Mouse (Mus musculus) CH12F3 (cell line): Measurements from ENCODE around the gene Zbtb9.

Source experiments
- in situ Hi-C: fragments of 300-500 bp; cut with MboI; formaldehyde crosslinking; loops from 2 replicates; pipeline ENCODE4 v1.14.3; 2020; ENCODE audit warnings: low sequenced_read_pairs

The Zbtb9 gene

DNA sequence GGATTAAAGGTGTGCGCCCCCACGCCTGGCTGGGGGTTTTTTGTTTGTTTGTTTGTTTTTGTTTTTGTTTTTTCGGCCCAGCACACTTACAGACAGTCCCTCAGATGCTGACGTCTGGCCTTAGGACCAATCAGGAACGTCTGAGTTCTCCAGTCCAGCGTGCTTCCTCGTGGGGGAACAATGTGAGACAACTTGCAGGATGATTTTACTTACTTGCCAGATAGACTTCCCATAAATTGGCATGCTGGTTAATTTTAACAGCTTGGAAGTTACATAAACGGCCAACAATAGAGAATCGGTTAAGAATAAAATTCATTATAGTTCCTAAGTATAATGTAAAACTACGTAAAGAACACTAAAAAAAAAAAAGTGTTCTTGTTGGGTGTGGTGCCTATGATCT lies 38.2 kb downstream of the Zbtb9 start:
- in situ Hi-C loops: no loop called here

DNA sequence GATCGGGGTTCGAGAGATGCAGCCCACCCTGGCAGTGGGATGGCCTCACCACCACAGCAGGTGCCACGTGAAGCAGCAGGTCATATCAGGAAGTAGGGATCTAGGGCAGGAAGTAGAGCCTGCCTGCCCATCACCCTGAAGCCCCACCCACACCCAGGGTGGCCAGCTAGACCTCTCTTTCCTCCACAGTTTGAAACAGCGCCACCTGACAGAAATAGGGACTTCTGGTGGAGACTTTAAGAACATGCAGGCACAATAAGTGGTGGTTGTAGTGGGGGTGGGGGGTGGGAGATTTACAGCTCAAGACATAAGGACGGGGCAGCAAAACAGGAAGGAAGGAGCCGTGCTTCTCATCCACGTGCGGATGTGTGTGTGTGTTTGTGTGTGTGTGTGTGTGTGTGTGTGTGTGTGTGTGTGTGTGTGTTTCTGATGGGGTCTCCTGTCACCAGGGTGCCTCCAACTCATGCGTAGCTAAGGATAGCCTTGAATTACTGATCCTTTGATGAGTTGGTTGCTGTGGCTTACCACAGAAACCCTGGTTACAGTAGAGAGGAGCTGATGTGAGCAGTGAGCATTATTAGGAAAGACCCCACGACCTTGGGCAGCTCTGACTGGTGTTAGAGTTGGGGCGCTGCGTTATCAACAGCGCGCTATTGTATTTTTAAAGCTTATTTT lies 39.2 kb downstream of the Zbtb9 start:
- in situ Hi-C loops: no loop called here

DNA sequence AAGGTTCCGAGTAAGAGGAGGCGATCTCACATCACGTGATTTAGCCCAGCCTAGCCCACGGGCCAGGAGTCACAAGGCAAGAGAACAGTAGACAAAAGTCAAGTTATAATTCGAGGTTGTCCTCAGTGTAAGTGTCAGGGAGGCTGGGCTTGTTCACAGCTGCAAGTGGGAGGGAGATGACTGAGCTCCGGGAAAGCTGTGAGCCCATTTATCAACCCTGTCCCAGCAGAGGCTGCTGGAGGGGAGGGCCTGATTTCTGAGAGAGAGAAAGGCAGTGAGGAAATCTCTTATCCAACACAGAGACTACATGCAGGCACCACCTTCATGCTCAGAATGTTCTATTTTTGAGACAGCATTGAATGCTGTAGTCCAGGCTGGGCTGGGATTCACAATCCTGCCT lies 39.9 kb downstream of the Zbtb9 start:
- in situ Hi-C loops: no loop called here

DNA sequence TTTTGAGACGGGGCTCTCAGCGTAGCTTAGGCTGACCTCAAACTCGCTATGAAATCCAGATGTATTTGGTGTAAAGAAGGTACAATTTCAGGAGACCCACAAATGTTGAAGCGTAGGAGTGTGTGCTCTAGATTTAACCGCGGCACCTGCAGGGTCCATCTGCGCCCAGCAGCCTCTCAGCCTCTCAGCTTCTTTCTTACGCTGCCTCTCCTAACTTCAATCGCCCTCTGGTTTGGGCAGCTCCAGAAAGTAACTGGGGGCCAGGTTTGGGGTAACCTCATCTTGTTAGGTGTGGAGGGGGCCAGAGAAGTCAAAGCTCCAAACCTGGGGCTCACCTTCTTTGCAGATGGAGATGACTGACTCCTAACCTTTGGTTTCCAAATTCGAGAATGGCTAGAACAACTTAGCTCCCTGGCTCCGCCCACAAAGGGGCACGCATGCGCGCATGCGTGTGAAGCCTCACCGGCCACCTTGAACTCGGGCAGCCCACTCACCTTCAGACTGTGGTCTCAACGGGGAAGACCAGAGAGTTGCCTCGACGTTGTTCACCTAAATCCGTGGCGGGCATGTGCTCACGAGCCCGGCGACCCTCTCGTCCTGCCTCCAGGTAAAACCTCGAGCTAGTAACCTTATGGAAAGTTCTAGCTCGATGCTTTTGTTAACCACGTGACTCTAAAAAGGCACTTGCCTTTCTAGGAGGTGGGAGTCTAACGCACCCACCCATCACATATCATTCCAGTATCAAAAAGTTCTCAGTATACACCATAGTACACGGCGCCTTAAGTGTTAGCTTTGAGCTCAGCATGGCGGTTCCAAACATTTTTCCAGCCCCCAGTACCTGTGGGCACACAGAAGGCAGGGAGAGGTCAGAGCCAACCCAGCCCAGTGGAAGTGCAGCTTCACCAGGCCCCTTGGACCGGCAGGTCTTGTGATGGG lies 44.9 kb downstream of the Zbtb9 start:
- in situ Hi-C loops: no loop called here

DNA sequence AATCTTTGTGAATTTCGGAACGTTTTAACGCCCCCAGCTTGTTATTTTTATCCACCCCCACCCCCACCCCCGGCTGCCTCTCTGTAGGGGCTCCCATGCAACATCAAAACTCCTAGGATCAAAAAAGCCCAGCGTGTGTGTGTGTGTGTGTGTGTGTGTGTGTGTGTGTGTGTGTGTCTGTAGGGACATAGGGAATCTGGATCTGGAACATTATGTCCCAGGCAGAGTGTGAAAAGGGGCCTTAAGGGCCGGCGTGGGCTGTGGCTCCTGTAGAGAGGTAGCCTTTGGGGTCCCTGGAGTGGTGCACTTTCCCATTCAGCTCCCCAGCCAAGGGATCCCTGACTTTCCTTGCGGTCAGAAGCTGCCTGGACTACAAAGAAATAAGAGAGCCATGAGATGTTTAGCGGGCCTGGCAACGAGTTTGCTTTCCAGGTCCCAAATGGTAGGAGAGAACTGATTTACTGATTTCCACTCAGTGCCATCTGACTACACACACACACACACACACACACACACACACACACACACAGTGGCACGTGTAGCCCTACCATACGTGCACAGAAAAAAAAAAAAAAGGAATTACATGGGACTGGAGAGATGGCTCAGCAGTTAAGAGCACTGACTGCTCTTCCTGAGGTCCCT lies 45.7 kb downstream of the Zbtb9 start:
- in situ Hi-C loops: no loop called here

DNA sequence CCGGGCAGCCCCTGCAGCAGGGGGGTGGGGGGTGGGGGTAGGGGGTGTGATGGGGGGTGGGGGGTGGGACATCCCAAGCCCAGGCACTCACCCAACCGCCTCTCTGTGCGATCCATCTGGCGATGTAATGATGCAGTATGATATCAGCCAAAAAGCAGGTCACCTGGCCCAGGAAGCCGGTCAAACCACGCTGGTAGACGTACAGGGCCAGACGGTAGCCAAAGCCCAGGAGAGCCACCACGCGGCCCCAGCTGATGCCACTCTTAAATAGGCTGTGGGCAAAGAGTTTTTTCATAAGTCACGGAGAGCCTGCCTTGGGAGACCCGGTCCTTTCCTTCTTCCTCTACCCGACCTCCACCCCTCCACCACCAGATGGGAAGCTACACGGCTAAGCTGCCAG lies 48.1 kb downstream of the Zbtb9 start:
- in situ Hi-C loops: no loop called here

DNA sequence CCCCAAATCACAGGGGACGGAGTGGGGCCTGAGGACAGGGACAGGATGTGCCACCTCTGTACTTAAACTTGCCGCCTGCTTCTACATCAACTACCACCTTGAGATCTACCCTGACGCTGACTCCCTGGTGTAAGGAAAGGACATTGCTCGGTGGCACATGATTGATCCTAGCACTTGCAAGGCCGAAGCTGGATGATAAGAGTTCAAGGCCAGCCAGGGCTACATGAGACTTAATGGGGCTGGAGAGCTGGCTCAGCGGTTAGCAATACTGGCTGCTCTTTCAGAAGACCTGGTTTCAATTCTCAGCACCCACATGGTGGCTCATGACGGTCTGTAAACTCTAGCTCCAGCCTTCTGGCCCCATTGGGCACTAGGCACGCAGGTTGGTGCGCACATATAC lies 48.8 kb downstream of the Zbtb9 start:
- in situ Hi-C loops: no loop called here

DNA sequence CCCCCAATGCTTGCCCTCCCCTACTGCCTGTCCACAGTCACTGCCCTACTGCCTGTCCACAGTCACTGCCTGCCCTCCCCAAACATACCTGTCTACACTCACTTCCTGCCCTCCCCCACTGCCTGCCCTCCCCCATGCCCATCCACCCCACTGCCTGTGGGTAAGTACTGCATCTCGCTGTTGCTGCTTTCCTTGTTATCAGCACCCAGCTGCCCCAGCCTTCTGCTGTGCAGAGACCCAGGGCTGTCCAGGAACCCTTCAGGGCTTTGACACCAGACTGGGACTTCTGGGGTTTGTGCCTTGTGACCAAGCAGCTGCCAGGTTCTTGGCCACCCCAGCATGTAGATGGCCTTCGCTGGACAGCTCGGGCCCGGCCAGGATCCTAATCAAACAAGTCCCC lies 50.4 kb downstream of the Zbtb9 start:
- in situ Hi-C loops: no loop called here

DNA sequence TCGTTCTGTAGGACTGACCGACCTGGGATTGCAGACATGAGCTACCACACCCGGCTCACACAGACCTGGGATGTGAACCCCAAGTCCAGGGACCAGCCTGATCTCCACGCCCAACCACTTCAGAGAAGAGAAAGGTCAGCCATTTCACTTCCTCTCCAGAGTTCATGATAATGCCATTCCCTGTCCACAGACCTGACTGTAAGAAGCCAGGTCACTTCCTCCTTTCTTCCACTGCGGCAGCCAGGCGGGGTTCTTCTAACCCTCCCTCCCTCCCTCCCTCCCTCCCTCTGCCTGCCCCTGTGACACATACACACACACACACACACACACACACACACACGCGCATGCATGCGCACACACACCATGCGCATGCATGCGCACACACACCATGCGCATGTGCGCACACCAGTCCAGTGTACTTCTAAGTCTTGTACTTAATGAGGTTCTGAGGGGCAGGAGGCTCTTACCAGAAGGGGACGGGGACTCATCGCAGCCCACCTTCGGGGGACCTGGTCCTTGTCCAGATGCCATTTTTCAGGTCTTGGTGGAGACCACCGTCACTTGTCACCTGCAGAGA lies 52.4 kb downstream of the Zbtb9 start:
- in situ Hi-C loops: no loop called here

DNA sequence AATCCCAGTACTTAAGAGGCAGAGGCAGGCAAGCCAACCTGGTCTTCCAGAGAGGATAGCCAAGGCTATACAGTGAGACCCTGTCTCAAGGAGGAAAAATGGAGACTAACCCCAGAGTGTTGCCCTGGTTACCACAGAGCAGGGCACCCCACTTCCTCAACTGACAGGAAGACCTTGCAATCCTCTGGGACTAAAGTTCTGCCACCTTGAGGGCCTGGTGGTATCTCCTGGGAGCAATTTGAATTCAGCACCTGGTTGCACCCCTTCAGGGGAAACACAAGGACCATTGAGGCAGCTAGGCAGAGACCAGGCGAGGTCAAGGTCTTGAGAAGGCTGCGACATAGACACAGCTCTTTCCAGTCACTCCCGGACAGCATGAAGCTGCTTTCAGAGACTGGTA lies 53.0 kb downstream of the Zbtb9 start:
- in situ Hi-C loops: no loop called here

DNA sequence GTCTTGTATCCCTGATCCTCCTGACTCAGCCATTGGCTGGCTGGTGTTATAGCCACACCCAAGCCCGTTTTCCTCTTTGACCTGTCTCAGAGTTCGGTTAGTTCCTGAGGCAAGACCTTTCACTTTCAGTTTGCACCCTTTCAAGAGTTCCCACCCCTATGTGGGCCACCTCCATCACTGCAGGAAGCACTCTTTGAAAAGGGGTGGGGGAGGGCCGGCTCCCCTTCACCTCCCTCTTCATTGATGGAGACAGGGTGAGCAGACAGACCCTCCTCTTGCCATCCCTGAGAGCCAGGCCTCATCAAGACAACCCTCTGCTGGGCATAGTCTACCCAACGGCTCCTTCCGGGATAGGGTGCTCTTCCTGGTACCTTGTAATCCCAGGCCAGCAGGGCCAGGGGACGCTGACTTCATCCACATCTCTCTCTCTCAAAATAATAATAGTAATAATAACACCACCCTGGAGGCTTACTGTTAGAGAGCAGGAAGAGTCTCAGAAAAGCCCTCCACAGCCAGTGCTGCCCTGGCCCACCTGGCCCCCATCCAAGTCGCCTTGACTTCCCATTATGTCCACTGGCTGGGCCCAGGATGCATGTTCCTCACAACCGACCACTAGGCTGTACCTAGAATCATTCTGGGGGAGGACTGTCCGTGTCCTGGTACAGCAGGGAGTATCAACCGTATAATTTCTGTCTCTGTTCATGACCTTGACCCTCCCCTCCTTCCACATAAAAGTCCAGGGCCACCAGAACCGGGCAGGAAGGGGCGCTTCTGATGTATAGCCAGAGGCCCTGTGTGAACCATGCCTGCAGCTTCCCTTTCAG lies 54.7 kb downstream of the Zbtb9 start:
- in situ Hi-C loops: no loop called here

DNA sequence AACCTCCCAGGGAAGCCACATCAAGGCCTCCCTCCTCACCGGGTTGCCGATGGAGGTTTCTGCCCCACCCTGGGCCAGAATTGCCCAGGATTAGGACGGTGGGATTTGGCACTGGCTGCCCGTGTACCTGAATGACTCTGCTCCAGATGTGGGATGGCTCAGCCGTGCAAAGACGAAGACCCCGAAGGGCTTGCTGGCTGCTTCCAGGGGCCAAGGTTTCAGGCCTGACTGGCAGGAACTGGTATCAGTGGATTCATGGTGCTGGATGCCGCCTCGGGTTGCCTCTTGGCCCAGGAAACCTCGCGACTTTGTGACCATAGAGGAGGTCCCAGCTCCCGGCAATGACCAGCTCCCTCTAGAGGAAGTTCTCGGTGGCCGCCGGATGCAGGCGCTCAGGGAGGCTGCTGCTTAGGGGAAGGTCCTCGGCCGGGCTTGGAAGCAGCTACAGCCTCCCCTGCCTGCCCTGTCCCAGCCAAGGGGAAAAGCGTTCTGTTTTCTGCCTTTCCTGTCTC lies 55.4 kb downstream of the Zbtb9 start:
- in situ Hi-C loops: no loop called here

DNA sequence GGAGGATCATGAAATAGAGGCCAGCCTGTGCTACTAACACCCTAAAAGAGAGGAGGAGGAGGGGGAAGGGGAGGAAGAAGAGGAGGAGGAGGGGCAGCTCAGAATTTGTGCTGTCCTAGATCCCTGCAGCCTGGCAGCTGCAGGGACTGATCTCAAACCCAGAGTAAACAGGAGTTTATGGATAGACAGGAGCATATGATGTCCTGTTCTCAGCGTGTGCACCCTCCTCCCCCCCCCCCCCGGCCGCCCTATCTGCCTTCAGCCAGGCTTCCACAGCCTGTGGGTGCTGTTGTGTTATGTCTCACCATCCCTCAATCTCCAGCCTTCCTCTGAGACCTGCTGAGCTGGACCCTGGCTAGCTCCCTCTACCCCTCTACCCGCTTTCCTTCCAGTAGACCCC lies 55.9 kb downstream of the Zbtb9 start, which contains the start of gene Bak1:
Gene Bak1, minus strand, starts transcription at position 101 of the 400 bp plus-strand sequence.
- in situ Hi-C loops: no loop called here

DNA sequence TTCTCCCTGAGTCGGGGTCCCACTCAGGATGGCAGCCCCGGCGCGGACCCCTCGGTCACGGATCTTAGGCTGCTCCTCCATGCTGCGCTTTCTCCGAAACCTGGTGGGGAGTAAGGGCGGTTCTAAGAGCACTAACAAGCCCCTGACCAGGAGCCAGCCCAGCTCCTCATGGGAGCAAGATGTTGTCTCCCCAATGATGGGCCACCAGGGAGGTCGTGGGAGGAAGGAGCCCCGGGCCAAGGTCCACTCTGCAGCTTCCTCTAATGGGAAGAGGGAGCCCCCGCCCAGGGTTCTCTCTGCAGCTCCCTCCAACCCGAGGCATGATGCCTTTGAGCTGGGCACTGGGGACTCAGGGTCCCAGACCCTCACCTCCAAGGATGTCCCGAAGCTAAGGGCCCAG lies 56.5 kb downstream of the Zbtb9 start:
- in situ Hi-C loops: no loop called here

DNA sequence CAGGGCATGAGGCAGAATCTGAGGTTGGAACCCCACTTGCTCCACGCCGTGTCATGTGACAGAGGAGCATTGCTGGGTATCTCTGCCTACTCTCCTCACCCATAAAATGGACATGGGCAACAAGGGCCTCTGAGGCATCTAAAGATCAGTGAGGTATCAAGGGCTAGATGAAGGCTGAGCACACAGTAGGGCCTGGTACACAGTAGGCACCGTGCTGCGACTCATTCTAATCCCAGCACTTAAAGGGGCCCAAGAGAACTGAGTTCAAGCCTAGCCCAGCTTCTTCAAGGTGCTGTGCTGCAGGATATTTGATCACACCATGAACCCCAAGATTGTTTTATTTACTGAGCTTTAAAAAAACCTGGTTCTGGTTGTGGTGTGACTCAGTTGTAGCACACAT lies 57.9 kb downstream of the Zbtb9 start:
- in situ Hi-C loops: no loop called here

DNA sequence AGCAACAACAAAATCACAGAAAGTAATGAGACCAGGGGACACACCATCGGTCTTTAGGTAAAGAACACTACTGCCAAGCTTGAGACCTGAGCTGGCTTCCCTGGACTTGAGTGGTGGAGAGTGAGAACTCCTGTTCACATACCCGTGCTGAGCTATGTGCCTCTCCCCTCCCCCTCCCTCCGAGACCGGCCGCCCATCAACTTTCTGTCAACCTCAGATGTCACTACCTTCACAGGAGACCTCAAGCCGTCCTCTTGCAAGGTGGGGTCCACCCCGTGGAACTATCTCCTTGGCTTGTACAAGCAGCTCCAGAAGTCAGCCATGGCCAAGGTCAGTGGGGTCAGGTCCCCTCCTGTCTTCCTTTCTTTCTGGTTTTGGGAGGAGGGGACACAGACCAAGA lies 59.4 kb downstream of the Zbtb9 start:
- in situ Hi-C loops: no loop called here

DNA sequence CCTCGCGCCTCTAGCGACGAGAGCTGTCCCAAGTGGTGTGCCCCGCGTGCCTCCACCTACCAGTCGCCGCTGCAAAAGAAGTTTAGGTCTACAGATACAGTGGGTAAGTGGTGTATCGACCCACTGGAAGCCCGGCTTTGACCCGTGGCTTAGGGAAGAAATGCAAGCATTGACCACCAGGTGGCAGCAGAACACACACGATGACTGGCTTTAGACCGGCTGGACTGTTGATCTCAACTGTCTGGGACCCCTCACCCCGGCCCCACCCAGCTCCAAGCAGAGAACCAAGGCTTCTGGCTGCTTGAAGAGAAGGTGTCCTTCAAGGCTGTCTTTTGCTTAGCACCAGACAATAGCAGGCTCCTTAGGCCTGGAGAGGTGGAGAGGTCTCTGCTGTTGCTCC lies 59.9 kb downstream of the Zbtb9 start:
- in situ Hi-C loops: no loop called here

DNA sequence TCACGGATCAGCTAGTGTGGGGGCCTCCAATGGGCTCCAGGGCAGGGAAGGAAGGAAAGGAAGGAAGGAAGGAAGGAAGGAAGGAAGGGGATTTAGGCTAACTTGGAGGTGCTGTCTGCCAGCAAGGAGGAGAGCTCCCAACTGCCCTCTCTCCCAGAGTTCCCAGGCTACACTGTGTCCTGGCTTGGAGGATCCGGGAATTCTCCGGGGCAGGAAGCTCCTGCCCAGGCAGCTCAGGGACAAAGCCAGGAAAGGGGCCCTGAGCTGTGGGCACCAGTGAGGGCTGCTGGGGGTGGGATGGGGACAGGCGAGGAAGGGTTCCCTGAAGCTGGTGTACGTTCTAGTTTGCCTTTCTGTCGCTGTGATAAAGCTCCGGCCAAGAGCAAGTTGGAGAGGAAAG lies 63.5 kb downstream of the Zbtb9 start:
- in situ Hi-C loops: no loop called here

DNA sequence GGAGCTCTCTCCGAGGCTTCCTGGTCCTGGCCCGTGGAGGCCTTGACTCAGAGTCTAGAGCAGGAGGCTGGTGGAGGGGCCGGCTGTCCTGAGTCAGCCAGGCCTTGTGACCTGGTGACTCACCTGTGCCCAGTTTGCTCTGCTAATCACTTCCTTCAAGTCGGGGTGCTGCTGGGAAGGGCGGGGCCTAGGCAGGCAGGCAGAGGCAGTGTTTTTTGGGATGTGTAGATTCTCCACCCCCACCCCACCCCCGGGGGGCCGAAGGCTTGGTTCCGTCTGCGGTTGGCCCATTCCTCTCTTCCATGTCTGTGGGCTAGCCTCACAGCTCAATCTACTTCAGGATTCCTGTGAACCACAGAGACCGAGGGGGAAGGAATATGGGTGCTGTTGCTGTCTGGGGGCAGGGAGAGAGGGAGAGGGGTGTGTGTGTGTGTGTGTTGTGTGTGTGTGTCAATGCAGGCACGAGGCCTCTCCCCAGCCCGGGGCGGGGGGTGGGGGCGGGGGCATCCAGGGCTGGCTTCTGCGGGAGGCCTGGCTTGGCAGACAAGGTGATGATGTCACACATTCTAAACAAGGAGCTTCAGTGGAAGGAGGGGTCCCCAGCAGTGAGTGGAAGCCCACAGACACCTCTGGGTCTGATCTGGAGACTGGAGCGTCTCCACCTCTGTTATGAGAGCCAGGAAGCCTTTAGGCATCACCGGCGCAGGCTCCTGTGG lies 65.5 kb downstream of the Zbtb9 start:
- in situ Hi-C loops: no loop called here
